29 mouse cellular contexts compared by ENCODE assay signal in genomic region chr12:13452050-13452449, GRCm38 (mm10).
"Had no signal": no experiment of that assay in that cellular context is flagged by ENCODE, and none has a peak within 500 bp of the region (broad histone marks: within the 10 kb centered on the region; RNA-seq: fewer than 3 reads in every experiment).

No protein-coding gene starts in this region.

- H3K4me1 ChIP-seq: limb, embryonic 10.5 days; limb, embryonic 12.5 days; limb, embryonic 13.5 days; limb, embryonic 15.5 days; liver, embryonic 12.5 days; liver, embryonic 13.5 days; liver, embryonic 15.5 days; midbrain, embryonic 10.5 days; midbrain, embryonic 12.5 days; midbrain, embryonic 13.5 days; midbrain, embryonic 15.5 days; neural tube, embryonic 12.5 days; neural tube, embryonic 13.5 days had no signal

- H3K36me3 ChIP-seq: limb, embryonic 10.5 days; limb, embryonic 12.5 days; liver, embryonic 13.5 days; liver, embryonic 15.5 days; midbrain, embryonic 15.5 days; neural tube, embryonic 12.5 days had no signal

- H3K9ac ChIP-seq: limb, embryonic 12.5 days; limb, embryonic 13.5 days; limb, embryonic 15.5 days; liver, embryonic 12.5 days; liver, embryonic 13.5 days; liver, embryonic 14.5 days; liver, embryonic 15.5 days; liver, postnatal 0 days; midbrain, embryonic 12.5 days; midbrain, embryonic 13.5 days; midbrain, embryonic 15.5 days; neural tube, embryonic 12.5 days; neural tube, embryonic 13.5 days had no signal

- H3K27ac ChIP-seq: left cerebral cortex, adult 2 months; limb, embryonic 10.5 days; limb, embryonic 12.5 days; limb, embryonic 13.5 days; limb, embryonic 15.5 days; liver, embryonic 12.5 days; liver, embryonic 13.5 days; liver, embryonic 14.5 days; liver, embryonic 15.5 days; macrophage; midbrain, embryonic 10.5 days; midbrain, embryonic 12.5 days; midbrain, embryonic 13.5 days; midbrain, embryonic 15.5 days; neural tube, embryonic 12.5 days; neural tube, embryonic 13.5 days had no signal

- H3K4me2 ChIP-seq: limb, embryonic 12.5 days; limb, embryonic 13.5 days; limb, embryonic 15.5 days; liver, embryonic 11.5 days; liver, embryonic 12.5 days; liver, embryonic 13.5 days; liver, embryonic 15.5 days; midbrain, embryonic 11.5 days; midbrain, embryonic 12.5 days; midbrain, embryonic 13.5 days; midbrain, embryonic 15.5 days; neural tube, embryonic 12.5 days; neural tube, embryonic 13.5 days had no signal

- DNase-seq: layer of hippocampus, postnatal 36 days; left cerebral cortex, postnatal 4 days; liver; liver, embryonic 13.5 days; liver, postnatal 0 days; lung, adult 18-20 months; lung, postnatal 14 days; lung, postnatal 4 days; midbrain, embryonic 14.5 days had no signal

- ATAC-seq: liver, embryonic 12.5 days; liver, postnatal 0 days; midbrain, embryonic 13.5 days; midbrain, embryonic 15.5 days; midbrain, embryonic 16.5 days had no signal

- H3K4me3 ChIP-seq: left cerebral cortex, adult 2 months; limb, embryonic 10.5 days; limb, embryonic 12.5 days; limb, embryonic 13.5 days; limb, embryonic 15.5 days; liver, embryonic 12.5 days; liver, embryonic 13.5 days; liver, embryonic 15.5 days; megakaryocyte, embryonic 14.5 days; midbrain, embryonic 10.5 days; midbrain, embryonic 12.5 days; midbrain, embryonic 13.5 days; midbrain, embryonic 15.5 days; myocyte; neural tube, embryonic 12.5 days; neural tube, embryonic 13.5 days had no signal

- H3K9me3 ChIP-seq: limb, embryonic 10.5 days; limb, embryonic 12.5 days; limb, embryonic 13.5 days; limb, embryonic 15.5 days; liver, embryonic 12.5 days; liver, embryonic 13.5 days; liver, embryonic 15.5 days; megakaryocyte, embryonic 14.5 days; midbrain, embryonic 10.5 days; midbrain, embryonic 12.5 days; midbrain, embryonic 13.5 days; midbrain, embryonic 15.5 days; neural tube, embryonic 12.5 days; neural tube, embryonic 13.5 days had no signal

- H3K27me3 ChIP-seq: limb, embryonic 12.5 days; limb, embryonic 13.5 days; limb, embryonic 15.5 days; liver, embryonic 12.5 days; liver, embryonic 13.5 days; liver, embryonic 15.5 days; megakaryocyte, embryonic 14.5 days; midbrain, embryonic 12.5 days; midbrain, embryonic 13.5 days; midbrain, embryonic 15.5 days; neural tube, embryonic 12.5 days; neural tube, embryonic 13.5 days had no signal
